Comparison of ENCODE assay signal across 21 mouse cellular contexts in genomic region chr14:65479744-65480143, GRCm38 (mm10).
DNase-seq lines count a peak whose midpoint lies in the region; ATAC-seq lines count a peak whose summit lies in the region.
"Had no signal": no experiment of that assay in that cellular context is flagged by ENCODE, and none has a peak within 500 bp of the region (broad histone marks: within the 10 kb centered on the region; RNA-seq: fewer than 3 reads in every experiment).

No protein-coding gene starts in this region.

- H3K4me2 ChIP-seq in forebrain, embryonic 13.5 days: no peak overlapping the region
- peak overlapping the region; percentile 30; the same call in 1 of the 2 replicates for H3K4me2 ChIP-seq in heart, embryonic 13.5 days
- H3K4me2 ChIP-seq in heart, embryonic 11.5 days: no peak overlapping the region
- no peak overlapping the region for H3K4me2 ChIP-seq in midbrain, embryonic 16.5 days (ENCODE audit: low read length)
- H3K4me2 ChIP-seq: forebrain, embryonic 15.5 days; hindbrain, embryonic 12.5 days had no signal

- no peak overlapping the region for H3K4me3 ChIP-seq in forebrain, embryonic 10.5 days
- no peak overlapping the region for H3K4me3 ChIP-seq in forebrain, embryonic 13.5 days
- no peak overlapping the region for H3K4me3 ChIP-seq in heart, embryonic 13.5 days
- H3K4me3 ChIP-seq in heart, embryonic 11.5 days (ENCODE audit: low read depth, low read length): no peak overlapping the region
- H3K4me3 ChIP-seq in midbrain, embryonic 10.5 days: no peak overlapping the region
- no peak overlapping the region for H3K4me3 ChIP-seq in midbrain, embryonic 16.5 days (ENCODE audit: low read depth, low read length)
- H3K4me3 ChIP-seq: embryonic facial prominence, embryonic 10.5 days; forebrain, embryonic 15.5 days; hindbrain, embryonic 12.5 days had no signal

- H3K9me3 ChIP-seq in forebrain, embryonic 10.5 days: no peaks in the 10 kb centered on the region
- no peaks in the 10 kb centered on the region for H3K9me3 ChIP-seq in forebrain, embryonic 13.5 days (replicated peaks)
- no peaks in the 10 kb centered on the region for H3K9me3 ChIP-seq in heart, embryonic 13.5 days
- no peaks in the 10 kb centered on the region for H3K9me3 ChIP-seq in heart, embryonic 11.5 days (replicated peaks; ENCODE audit: control insufficient read depth, low read length)
- no peaks in the 10 kb centered on the region for H3K9me3 ChIP-seq in midbrain, embryonic 10.5 days (replicated peaks)
- H3K9me3 ChIP-seq in midbrain, embryonic 16.5 days (replicated peaks; ENCODE audit: control insufficient read depth, low read length, poor library complexity, severe bottlenecking): no peaks in the 10 kb centered on the region
- H3K9me3 ChIP-seq: embryonic facial prominence, embryonic 10.5 days; forebrain, embryonic 15.5 days; G1E; hindbrain, embryonic 12.5 days had no signal

- peak overlapping the region; percentile 31; the same call in 1 of the 2 replicates for H3K27ac ChIP-seq in forebrain, embryonic 10.5 days
- no peak overlapping the region for H3K27ac ChIP-seq in forebrain, embryonic 13.5 days
- H3K27ac ChIP-seq in heart, embryonic 13.5 days (replicated peaks): no peak overlapping the region
- no peak overlapping the region for H3K27ac ChIP-seq in heart, embryonic 11.5 days (ENCODE audit: low read depth, low read length)
- peak overlapping the region; percentile 81 for H3K27ac ChIP-seq in midbrain, embryonic 10.5 days (replicated peaks)
- no peak overlapping the region for H3K27ac ChIP-seq in midbrain, embryonic 16.5 days (ENCODE audit: low read length)
- H3K27ac ChIP-seq: embryonic facial prominence, embryonic 10.5 days; forebrain, embryonic 15.5 days; hindbrain, embryonic 12.5 days; hindbrain, postnatal 0 days had no signal

- H3K4me1 ChIP-seq in forebrain, embryonic 10.5 days: peaks cover 26% of the 10 kb centered on the region
- H3K4me1 ChIP-seq in forebrain, embryonic 13.5 days: 0 out of 2 replicates have a peak, but pooled peaks cover 6% of the 10 kb centered on the region
- H3K4me1 ChIP-seq in heart, embryonic 13.5 days: peaks cover 19% of the 10 kb centered on the region
- peaks cover 12% of the 10 kb centered on the region for H3K4me1 ChIP-seq in heart, embryonic 11.5 days (ENCODE audit: control insufficient read depth, insufficient read depth, low read length)
- peaks cover 32% of the 10 kb centered on the region for H3K4me1 ChIP-seq in midbrain, embryonic 10.5 days
- H3K4me1 ChIP-seq in midbrain, embryonic 16.5 days (ENCODE audit: control insufficient read depth, insufficient read depth, low read length): peaks cover 4% of the 10 kb centered on the region; the same call in 1 of the 2 replicates
- H3K4me1 ChIP-seq: forebrain, embryonic 15.5 days had no signal

- ATAC-seq in forebrain, embryonic 13.5 days: no peak
- no peak for ATAC-seq in heart, embryonic 13.5 days (ENCODE audit: extremely low read depth, insufficient number of reproducible peaks, low FRiP score, low TSS enrichment)
- no peak for ATAC-seq in heart, embryonic 11.5 days (replicated peaks; ENCODE audit: insufficient number of reproducible peaks, low FRiP score, low TSS enrichment)
- ATAC-seq in midbrain, embryonic 16.5 days: no peak
- ATAC-seq: CD4-positive, CD25-positive, alpha-beta regulatory T cell, adult 4 months; forebrain, embryonic 15.5 days; hindbrain, postnatal 0 days had no signal

- WGBS in forebrain, embryonic 10.5 days: 91% methylated on average over 5 of the region's 5 CpGs
- WGBS in forebrain, embryonic 13.5 days: 83% methylated on average over 5 of the region's 5 CpGs
- 39% methylated on average over 5 of the region's 5 CpGs for WGBS in heart, embryonic 13.5 days
- WGBS in heart, embryonic 11.5 days (ENCODE audit: insufficient replicate concordance): 34% methylated on average over 5 of the region's 5 CpGs
- 78% methylated on average over 5 of the region's 5 CpGs for WGBS in midbrain, embryonic 10.5 days
- WGBS in midbrain, embryonic 16.5 days: 67% methylated on average over 5 of the region's 5 CpGs

- H3K9ac ChIP-seq in forebrain, embryonic 13.5 days: no peak overlapping the region
- H3K9ac ChIP-seq in heart, embryonic 13.5 days: no peak overlapping the region
- H3K9ac ChIP-seq in heart, embryonic 11.5 days (ENCODE audit: low read depth, low read length): no peak overlapping the region
- no peak overlapping the region for H3K9ac ChIP-seq in midbrain, embryonic 16.5 days (ENCODE audit: low read depth, low read length)
- H3K9ac ChIP-seq: forebrain, embryonic 15.5 days; hindbrain, embryonic 12.5 days had no signal

- DNase-seq in forebrain, embryonic 10.5 days (ENCODE audit: extremely low spot score, low spot score): no peak
- peak; percentile 15 for DNase-seq in midbrain, embryonic 10.5 days (ENCODE audit: low spot score)
- no peak for DNase-seq in right cerebral cortex, postnatal 14 days
- DNase-seq: adrenal gland, adult 8-10 months; adrenal gland, postnatal 36 days; B cell, adult 2 months; cerebellum, adult 2 months; cerebellum, postnatal 10 days; gastrocnemius, postnatal 36 days; heart, adult 18-20 months; kidney, adult 11 months had no signal

- no peaks in the 10 kb centered on the region for H3K36me3 ChIP-seq in forebrain, embryonic 10.5 days (replicated peaks)
- no peaks in the 10 kb centered on the region for H3K36me3 ChIP-seq in forebrain, embryonic 13.5 days (ENCODE audit: poor library complexity, severe bottlenecking)
- no peaks in the 10 kb centered on the region for H3K36me3 ChIP-seq in heart, embryonic 13.5 days
- H3K36me3 ChIP-seq in heart, embryonic 11.5 days (ENCODE audit: control insufficient read depth, insufficient read depth, low read length): no peaks in the 10 kb centered on the region
- H3K36me3 ChIP-seq in midbrain, embryonic 10.5 days: no peaks in the 10 kb centered on the region
- no peaks in the 10 kb centered on the region for H3K36me3 ChIP-seq in midbrain, embryonic 16.5 days (ENCODE audit: control insufficient read depth, insufficient read depth, low read length)
- H3K36me3 ChIP-seq: embryonic facial prominence, embryonic 10.5 days; forebrain, embryonic 15.5 days; G1E; hindbrain, embryonic 12.5 days had no signal

- H3K27me3 ChIP-seq in forebrain, embryonic 10.5 days (ENCODE audit: poor library complexity, severe bottlenecking): no peaks in the 10 kb centered on the region
- H3K27me3 ChIP-seq in forebrain, embryonic 13.5 days: no peaks in the 10 kb centered on the region
- no peaks in the 10 kb centered on the region for H3K27me3 ChIP-seq in heart, embryonic 13.5 days (replicated peaks)
- H3K27me3 ChIP-seq in heart, embryonic 11.5 days (ENCODE audit: control insufficient read depth, insufficient read depth, low read length): no peaks in the 10 kb centered on the region
- no peaks in the 10 kb centered on the region for H3K27me3 ChIP-seq in midbrain, embryonic 10.5 days (ENCODE audit: low read depth, poor library complexity, severe bottlenecking)
- no peaks in the 10 kb centered on the region for H3K27me3 ChIP-seq in midbrain, embryonic 16.5 days (ENCODE audit: control insufficient read depth, insufficient read depth, low read depth, low read length)
- H3K27me3 ChIP-seq: forebrain, embryonic 15.5 days; hindbrain, embryonic 12.5 days had no signal

Comparison
In these comparisons a context has a peak if more than half of its experiments do, and no peak if none do; other contexts are left out.
1. H3K27ac ChIP-seq: peak in forebrain, embryonic 10.5 days (single experiment) and midbrain, embryonic 10.5 days (single experiment); none in forebrain, embryonic 13.5 days (single experiment), heart, embryonic 13.5 days (single experiment), heart, embryonic 11.5 days (single experiment) and midbrain, embryonic 16.5 days (single experiment).